Mouse (Mus musculus) yolk sac, embryonic 10.5 days (tissue): Measurements from ENCODE around the gene Ccr4.
"Not testable (repeated sequence)": the region's sequence is repeated elsewhere in the genome, so short reads cannot be mapped to it uniquely, and the experiment has no call there.

Experiments used
- DNase-seq: peaks from one replicate; pipeline ENCODE4 v3.0.0-alpha.2; 2017; ENCODE audit warnings: low spot score

The Ccr4 gene

GRCm38 (mm10) chr9:114522501-114522900 is 17.8 kb upstream of the Ccr4 start:
- DNase-seq, result no peak

- no peak for DNase-seq
Observed at GRCm38 (mm10) chr9:114522041-114522440, 17.3 kb upstream of the Ccr4 start.

- DNase-seq, result not testable (repeated sequence)
Observed at GRCm38 (mm10) chr9:114520529-114520928, 15.8 kb upstream of the Ccr4 start.

- no peak for DNase-seq
Observed at GRCm38 (mm10) chr9:114518812-114519477, 14.2 kb upstream of the Ccr4 start.

- DNase-seq, result no peak
Observed at GRCm38 (mm10) chr9:114517924-114518497, 13.3 kb upstream of the Ccr4 start.

- no peak for DNase-seq
Observed at GRCm38 (mm10) chr9:114515364-114515763, 10.6 kb upstream of the Ccr4 start, which contains the start of gene C130032M10Rik. C130032M10Rik (plus strand) TSS chr9:114515697.

- DNase-seq, result no peak
Observed at GRCm38 (mm10) chr9:114512831-114513230, 8.1 kb upstream of the Ccr4 start.

- no peak for DNase-seq
Observed at GRCm38 (mm10) chr9:114509785-114510184, 5.1 kb upstream of the Ccr4 start.

- DNase-seq, result no peak
Observed at GRCm38 (mm10) chr9:114507421-114507820, 2.7 kb upstream of the Ccr4 start.

GRCm38 (mm10) chr9:114506564-114506963 is 1.8 kb upstream of the Ccr4 start:
- no peak for DNase-seq

- peak; percentile 87 for DNase-seq
Observed at GRCm38 (mm10) chr9:114502711-114503427, 1.8 kb downstream of the Ccr4 start.

- DNase-seq, result no peak
Observed at GRCm38 (mm10) chr9:114501913-114502312, 2.8 kb downstream of the Ccr4 start.

- no peak for DNase-seq
Observed at GRCm38 (mm10) chr9:114501111-114501510, 3.6 kb downstream of the Ccr4 start.

GRCm38 (mm10) chr9:114499783-114500515 is 4.8 kb downstream of the Ccr4 start:
- peak; percentile 74 for DNase-seq

- peak; percentile 83 for DNase-seq
Observed at GRCm38 (mm10) chr9:114498218-114498617, 6.5 kb downstream of the Ccr4 start.

GRCm38 (mm10) chr9:114496469-114496868 is 8.2 kb downstream of the Ccr4 start:
- no peak for DNase-seq

- DNase-seq, result peak; percentile 60
Observed at GRCm38 (mm10) chr9:114487481-114488258, 17.0 kb downstream of the Ccr4 start.

- DNase-seq, result no peak
Observed at GRCm38 (mm10) chr9:114486808-114487207, 17.9 kb downstream of the Ccr4 start.

- DNase-seq, result no peak
Observed at GRCm38 (mm10) chr9:114484771-114485170, 19.9 kb downstream of the Ccr4 start.

GRCm38 (mm10) chr9:114480940-114481339 is 23.8 kb downstream of the Ccr4 start:
- no peak for DNase-seq

- DNase-seq, result no peak
Observed at GRCm38 (mm10) chr9:114477019-114477418, 27.7 kb downstream of the Ccr4 start.

GRCm38 (mm10) chr9:114471892-114472291 is 32.8 kb downstream of the Ccr4 start:
- no peak for DNase-seq
